Comparison of ENCODE assay signal across 8 mouse cellular contexts in the genomic region with DNA sequence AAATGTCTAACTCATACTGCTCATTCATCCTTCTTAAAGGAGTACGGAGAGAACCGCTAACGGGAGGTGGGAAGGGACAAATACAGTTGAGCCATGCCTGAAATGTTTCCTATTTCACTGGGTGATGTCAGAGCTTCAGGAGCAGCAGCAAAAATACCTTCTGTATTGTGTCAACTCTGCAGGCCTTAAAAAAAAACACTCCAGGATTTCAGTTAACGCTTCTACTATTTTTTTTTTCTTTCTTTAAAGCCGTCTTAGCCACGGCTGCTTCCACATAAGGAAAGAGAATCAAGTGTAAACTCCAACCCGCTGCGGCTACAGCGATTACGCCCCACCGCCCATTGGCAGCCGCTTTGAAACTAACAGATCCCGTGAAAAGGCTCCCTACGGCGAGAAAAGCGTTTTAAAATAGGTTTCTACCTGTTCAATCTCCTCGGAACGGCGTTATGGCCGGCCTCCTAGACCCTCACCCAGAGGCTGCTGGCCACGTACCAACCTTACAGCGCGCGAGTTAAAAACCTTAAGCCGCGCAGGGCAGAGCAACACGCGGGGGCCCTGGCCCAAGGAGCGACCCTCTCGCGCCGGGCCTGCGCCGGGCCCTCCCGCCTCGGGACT. TPM values are rescaled to one million over a fixed set of nuclear protein-coding genes. Genes with fewer than 3 reads are reported as not detected.
DNase-seq lines count a peak whose midpoint lies in the region; ATAC-seq and TF ChIP-seq lines count a peak whose summit lies in the region.

No protein-coding gene starts in this region.

- ATAC-seq in forebrain, postnatal 0 days: peak; percentile 65
- no peak; the same call in 1 of the 2 replicates for ATAC-seq in hindbrain, embryonic 15.5 days (ENCODE audit: low FRiP score, low read depth)

- no peaks in the 10 kb centered on the region; the same call in none of the 2 replicates for H3K4me1 ChIP-seq in spleen, adult 2 months (ENCODE audit: control insufficient read depth, insufficient read depth, insufficient read length)
- H3K4me1 ChIP-seq in forebrain, postnatal 0 days (ENCODE audit: insufficient read depth): peaks cover 9% of the 10 kb centered on the region
- peaks cover 15% of the 10 kb centered on the region for H3K4me1 ChIP-seq in hindbrain, embryonic 15.5 days (replicated peaks)
- peaks cover 12% of the 10 kb centered on the region for H3K4me1 ChIP-seq in limb, embryonic 10.5 days

- peak overlapping the region; percentile 88 for H3K27ac ChIP-seq in spleen, adult 2 months (ENCODE audit: insufficient read depth, low read length)
- H3K27ac ChIP-seq in forebrain, postnatal 0 days (ENCODE audit: low read depth, low read length): peak overlapping the region; percentile 99
- H3K27ac ChIP-seq in hindbrain, embryonic 15.5 days (replicated peaks): peak overlapping the region; percentile 98
- peak overlapping the region; percentile 99 for H3K27ac ChIP-seq in limb, embryonic 10.5 days

- TF ChIP-seq POLR2A in spleen, adult 2 months (IDR thresholded peaks at IDR 0.05; ENCODE audit: low read depth, low read length): no peak

- peak overlapping the region; percentile 94 for H3K4me3 ChIP-seq in spleen, adult 2 months (ENCODE audit: extremely low read depth, insufficient read depth, insufficient read length)
- peak overlapping the region; percentile 93 for H3K4me3 ChIP-seq in forebrain, postnatal 0 days (ENCODE audit: low read depth, low read length)
- peak overlapping the region; percentile 98 for H3K4me3 ChIP-seq in hindbrain, embryonic 15.5 days
- peak overlapping the region; percentile 97 for H3K4me3 ChIP-seq in limb, embryonic 10.5 days

- H3K4me2 ChIP-seq in forebrain, postnatal 0 days (ENCODE audit: low read depth): peak overlapping the region; percentile 69
- peak overlapping the region; percentile 71 for H3K4me2 ChIP-seq in hindbrain, embryonic 15.5 days

- H3K36me3 ChIP-seq in spleen, adult 2 months (ENCODE audit: control insufficient read depth, insufficient read depth, low read length): peaks cover 4% of the 10 kb centered on the region; the same call in 1 of the 2 replicates
- peaks cover 8% of the 10 kb centered on the region; the same call in 1 of the 2 replicates for H3K36me3 ChIP-seq in forebrain, postnatal 0 days (ENCODE audit: insufficient read depth)
- H3K36me3 ChIP-seq in hindbrain, embryonic 15.5 days: peaks cover 9% of the 10 kb centered on the region
- H3K36me3 ChIP-seq in limb, embryonic 10.5 days: peaks cover 38% of the 10 kb centered on the region
- peaks cover 4% of the 10 kb centered on the region; the same call in 1 of the 2 replicates for H3K36me3 ChIP-seq in splenic B cell, adult 2 months (ENCODE audit: control insufficient read depth, insufficient read depth, low read length, poor library complexity, severe bottlenecking)

- TF ChIP-seq CTCF in spleen, adult 2 months (IDR thresholded peaks at IDR 0.05; ENCODE audit: extremely low read depth, insufficient read depth, insufficient read length, insufficient replicate concordance): no peak
- no peak for TF ChIP-seq CTCF in forebrain, postnatal 0 days (IDR thresholded peaks at IDR 0.05; ENCODE audit: low read depth)

- peak overlapping the region; percentile 98 for H3K9ac ChIP-seq in forebrain, postnatal 0 days
- H3K9ac ChIP-seq in hindbrain, embryonic 15.5 days: peak overlapping the region; percentile 99

- under 1% methylated on average over 36 of the region's 36 CpGs for WGBS in spleen, adult 2 months
- 1% methylated on average over 36 of the region's 36 CpGs for WGBS in forebrain, postnatal 0 days
- under 1% methylated on average over 36 of the region's 36 CpGs for WGBS in hindbrain, embryonic 15.5 days
- under 1% methylated on average over 36 of the region's 36 CpGs for WGBS in limb, embryonic 10.5 days

- no peaks in the 10 kb centered on the region for H3K9me3 ChIP-seq in forebrain, postnatal 0 days (ENCODE audit: low read length)
- no peaks in the 10 kb centered on the region for H3K9me3 ChIP-seq in hindbrain, embryonic 15.5 days
- H3K9me3 ChIP-seq in limb, embryonic 10.5 days (replicated peaks): no peaks in the 10 kb centered on the region

- no peaks in the 10 kb centered on the region for H3K27me3 ChIP-seq in spleen, adult 2 months (ENCODE audit: control insufficient read depth, insufficient read depth, low read length)
- H3K27me3 ChIP-seq in forebrain, postnatal 0 days (ENCODE audit: insufficient read depth, low read length): no peaks in the 10 kb centered on the region
- no peaks in the 10 kb centered on the region for H3K27me3 ChIP-seq in hindbrain, embryonic 15.5 days
- H3K27me3 ChIP-seq in limb, embryonic 10.5 days (ENCODE audit: low read depth, poor library complexity, severe bottlenecking): no peaks in the 10 kb centered on the region
- H3K27me3 ChIP-seq in splenic B cell, adult 2 months (ENCODE audit: control insufficient read depth, insufficient read depth, low read length, poor library complexity, severe bottlenecking): no peaks in the 10 kb centered on the region

- no peak for DNase-seq in spleen, adult 2 months (ENCODE audit: low read depth in 1 of 2, low spot score in 2 of 2)
- no peak for DNase-seq in spleen, postnatal 4 days (ENCODE audit: low spot score in 2 of 2)
- peak; percentile 51 for DNase-seq in c-Kit-positive CD71-positive TER-119-positive erythroid progenitor cells, embryonic 14.5 days (ENCODE audit: low spot score)
- DNase-seq in forebrain, postnatal 0 days: peak; percentile 81
- no peak for DNase-seq in limb, embryonic 10.5 days (ENCODE audit: low spot score)
- peak; percentile 48 for DNase-seq in mesoderm, embryonic 11.5 days (ENCODE audit: low read depth, low spot score)
- peak; percentile 14 for DNase-seq in splenic B cell, adult 2 months (ENCODE audit: low read depth, low spot score)

RNA-seq across cellular contexts. Expression of a gene that starts 0.6 kb away (rescaled TPM):
- 2.0 and 3.4 TPM in 2 replicates for polyA plus RNA-seq in spleen, adult 2 months (2012; rRNA removed)
- 185 and 217 TPM in 2 replicates for total RNA-seq in forebrain, postnatal 0 days (2014; rRNA removed)
- polyA plus RNA-seq in forebrain, postnatal 0 days (2015; fragmentation: Nextera tagmentation; extraction: Ambion mirVana): 253 and 265 TPM in 2 replicates
- 298 and 300 TPM in 2 replicates for polyA plus RNA-seq in hindbrain, embryonic 15.5 days (2015; fragmentation: Nextera tagmentation; extraction: Ambion mirVana)
- 149 and 151 TPM in 2 replicates for polyA plus RNA-seq in limb, embryonic 10.5 days (2016; fragmentation: Nextera tagmentation; extraction: Ambion mirVana)

Comparison
In these comparisons a context has a peak if more than half of its experiments do, and no peak if none do; other contexts are left out.
1. DNase-seq: peak in c-Kit-positive CD71-positive TER-119-positive erythroid progenitor cells, embryonic 14.5 days (single experiment), forebrain, postnatal 0 days (single experiment), mesoderm, embryonic 11.5 days (single experiment) and splenic B cell, adult 2 months (single experiment); none in spleen, adult 2 months (0 of 2), spleen, postnatal 4 days (0 of 2) and limb, embryonic 10.5 days (single experiment).
2. RNA of a gene that starts 0.6 kb away (polyA plus RNA-seq): 298 to 300 TPM in hindbrain, embryonic 15.5 days, 253 to 265 TPM in forebrain, postnatal 0 days and 149 to 151 TPM in limb, embryonic 10.5 days; 2.0 to 3.4 TPM in spleen, adult 2 months; every median in the first group is over 10 times any median in the second.
3. Peak in every context shown above with its lines, with median percentiles within 50 percentile points of each other: H3K27ac ChIP-seq and H3K4me3 ChIP-seq.